Mouse (Mus musculus) 3T3-L1 (cell line): Measurements from ENCODE around the gene Trpc7.

Experiments
- DNase-seq: peaks from one replicate; pipeline ENCODE4 v3.0.0-alpha.2; 2015; ENCODE audit warnings: low read depth, low spot score

Gene Trpc7

GRCm38 (mm10) chr13:56895893-56896292 is at the start of gene Trpc7:
Trpc7 (minus strand) TSS chr13:56895993.
- DNase-seq = no peak

GRCm38 (mm10) chr13:56939261-56939660 is 43.5 kb upstream of the Trpc7 start:
- no peak for DNase-seq

- no peak for DNase-seq
Measured at GRCm38 (mm10) chr13:56933832-56934510, 38.2 kb upstream of the Trpc7 start.

- DNase-seq = no peak
Measured at GRCm38 (mm10) chr13:56930421-56930820, 34.6 kb upstream of the Trpc7 start.

GRCm38 (mm10) chr13:56922976-56923375 is 27.2 kb upstream of the Trpc7 start:
- no peak for DNase-seq

GRCm38 (mm10) chr13:56921251-56921650 is 25.5 kb upstream of the Trpc7 start:
- no peak for DNase-seq

- DNase-seq = no peak
Measured at GRCm38 (mm10) chr13:56914721-56915120, 18.9 kb upstream of the Trpc7 start.

- no peak for DNase-seq
Measured at GRCm38 (mm10) chr13:56911093-56911492, 15.3 kb upstream of the Trpc7 start.

- DNase-seq = peak; percentile 18
Measured at GRCm38 (mm10) chr13:56895386-56895785, 407 bp downstream of the Trpc7 start.

- DNase-seq = no peak
Measured at GRCm38 (mm10) chr13:56894543-56894942, 1.2 kb downstream of the Trpc7 start.

GRCm38 (mm10) chr13:56889888-56890287 is 5.9 kb downstream of the Trpc7 start:
- no peak for DNase-seq

- DNase-seq = no peak
Measured at GRCm38 (mm10) chr13:56882931-56883330, 12.9 kb downstream of the Trpc7 start.

GRCm38 (mm10) chr13:56864567-56864966 is 31.2 kb downstream of the Trpc7 start:
- DNase-seq = no peak

GRCm38 (mm10) chr13:56862011-56862410 is 33.8 kb downstream of the Trpc7 start:
- DNase-seq = no peak

GRCm38 (mm10) chr13:56854506-56854905 is 41.3 kb downstream of the Trpc7 start:
- DNase-seq = no peak

GRCm38 (mm10) chr13:56853436-56853835 is 42.4 kb downstream of the Trpc7 start:
- DNase-seq = no peak

- no peak for DNase-seq
Measured at GRCm38 (mm10) chr13:56845866-56846265, 49.9 kb downstream of the Trpc7 start.

- DNase-seq = no peak
Measured at GRCm38 (mm10) chr13:56815471-56815870, 80.3 kb downstream of the Trpc7 start.

GRCm38 (mm10) chr13:56806776-56807490 is 88.9 kb downstream of the Trpc7 start:
- DNase-seq = peak; percentile 71

- DNase-seq = no peak
Measured at GRCm38 (mm10) chr13:56805131-56805530, 90.7 kb downstream of the Trpc7 start.

- DNase-seq = no peak
Measured at GRCm38 (mm10) chr13:56797459-56797858, 98.3 kb downstream of the Trpc7 start.

GRCm38 (mm10) chr13:56795501-56795900 is 100.3 kb downstream of the Trpc7 start:
- no peak for DNase-seq

GRCm38 (mm10) chr13:56794441-56794840 is 101.4 kb downstream of the Trpc7 start:
- no peak for DNase-seq
